Mouse (Mus musculus) bone marrow, adult 2 months (tissue): ENCODE measurements at regions not wholly inside any gene's neighbourhood (a gene's known extent, or its start where the extent isn't known, plus 50 kb on each side); places are given as distances from the start of the nearest gene placed in this dataset.

Experiments used
- CTCF ChIP-seq: fragments of 200-500 bp; IDR thresholded peaks from 2 replicates; pipeline ENCODE4 v1.5.1; 2011; ENCODE audit warnings: low read length, control low read depth; ENCODE audit not compliant: control insufficient read depth, insufficient read depth
- POLR2A ChIP-seq: fragments of 200-500 bp; IDR thresholded peaks from 2 replicates; pipeline ENCODE4 v1.6.1; 2011; ENCODE audit warnings: low read depth, mild to moderate bottlenecking, control low read depth, low read length, borderline replicate concordance; ENCODE audit not compliant: control insufficient read depth

GRCm38 (mm10) chr3:39918601-39919000 lies 612.5 kb upstream of the Intu start:
- TF ChIP-seq POLR2A (no peak), CTCF (no peak)
